Mouse (Mus musculus): ENCODE measurements around the gene Prdm16.

Gene Prdm16

DNA sequence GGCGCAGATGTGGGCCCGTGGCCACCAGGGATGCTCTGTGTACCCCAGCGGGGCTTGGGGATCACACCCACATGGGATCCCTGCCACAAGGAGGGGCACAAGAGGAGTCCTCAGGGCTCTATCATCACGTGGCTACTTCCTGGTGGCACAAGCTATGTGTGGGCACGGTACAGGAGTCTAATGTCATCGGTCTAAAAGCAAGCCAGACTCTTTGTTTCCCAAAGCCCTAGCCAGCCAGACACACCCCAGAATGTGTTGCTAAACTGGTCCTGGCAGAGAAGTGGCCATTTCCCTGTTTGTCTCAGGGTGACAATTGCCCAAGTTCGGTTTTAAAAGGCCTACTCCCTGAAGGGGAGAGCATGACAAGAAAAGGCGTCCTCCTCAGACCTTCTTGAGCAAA lies 303.4 kb downstream of the Prdm16 start:
- no peak for DNase-seq (ENCODE audit: low spot score)

DNA sequence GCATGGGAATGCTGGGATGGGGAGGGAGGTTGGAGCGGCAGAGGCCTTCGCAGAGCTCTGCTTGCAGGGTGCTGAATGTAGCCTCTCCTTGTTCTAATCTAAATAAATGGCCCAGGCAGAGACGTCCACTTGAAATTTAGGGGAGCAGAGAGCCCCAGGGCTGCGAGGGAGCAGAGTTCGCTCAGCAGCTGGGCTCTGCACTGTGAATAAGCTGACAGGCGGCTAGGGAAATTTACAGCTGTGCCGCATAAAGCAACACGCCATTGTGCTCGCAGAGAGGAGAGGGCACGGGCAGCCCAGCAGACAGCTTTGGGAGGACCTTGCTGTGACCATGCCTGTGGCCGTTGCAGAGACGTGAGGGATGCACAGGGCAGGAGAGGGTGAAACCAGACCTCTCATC lies 305.4 kb downstream of the Prdm16 start:
- DNase-seq (ENCODE audit: low spot score): no peak

DNA sequence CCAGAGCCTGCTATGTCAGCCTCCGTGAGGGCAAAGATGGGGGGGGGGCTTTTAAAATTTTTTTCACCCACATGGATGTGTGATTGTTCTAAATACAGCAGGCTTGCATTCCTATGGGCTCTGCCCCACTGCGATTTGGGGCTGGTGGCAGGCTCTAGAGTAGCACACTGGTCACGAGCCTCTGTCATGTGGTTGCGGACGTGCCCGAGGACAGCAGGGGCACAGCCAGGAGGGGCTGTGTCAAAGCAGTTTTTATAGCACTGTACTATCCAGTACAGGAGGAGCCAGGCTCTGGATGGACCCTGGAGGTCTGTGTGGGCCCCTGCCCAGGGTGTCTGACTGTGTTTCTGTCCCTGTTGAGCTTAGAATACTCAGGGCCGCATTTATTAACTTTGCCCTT lies 306.7 kb downstream of the Prdm16 start:
- no peak for DNase-seq (ENCODE audit: low spot score)

DNA sequence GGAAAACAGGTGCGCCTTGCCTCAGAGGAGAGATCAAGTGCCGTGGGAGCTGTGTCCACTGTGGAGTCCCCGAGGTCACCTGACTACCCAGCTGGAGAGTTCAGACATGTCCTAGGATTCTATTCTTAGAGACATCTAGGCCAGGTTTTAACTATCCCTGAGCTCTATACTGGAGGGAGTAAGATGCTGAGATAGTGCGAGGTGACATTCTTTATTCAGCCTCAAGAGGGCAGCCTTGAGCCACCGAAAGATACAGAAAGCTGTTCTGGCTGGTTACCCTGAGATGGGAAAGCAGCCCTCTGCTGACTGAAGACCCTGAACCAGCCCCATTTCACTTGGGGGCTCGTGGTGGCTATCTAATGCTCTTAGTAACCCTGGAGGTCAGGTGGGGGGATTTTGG lies 307.8 kb downstream of the Prdm16 start:
- peak; percentile 85 for DNase-seq (ENCODE audit: low spot score)

DNA sequence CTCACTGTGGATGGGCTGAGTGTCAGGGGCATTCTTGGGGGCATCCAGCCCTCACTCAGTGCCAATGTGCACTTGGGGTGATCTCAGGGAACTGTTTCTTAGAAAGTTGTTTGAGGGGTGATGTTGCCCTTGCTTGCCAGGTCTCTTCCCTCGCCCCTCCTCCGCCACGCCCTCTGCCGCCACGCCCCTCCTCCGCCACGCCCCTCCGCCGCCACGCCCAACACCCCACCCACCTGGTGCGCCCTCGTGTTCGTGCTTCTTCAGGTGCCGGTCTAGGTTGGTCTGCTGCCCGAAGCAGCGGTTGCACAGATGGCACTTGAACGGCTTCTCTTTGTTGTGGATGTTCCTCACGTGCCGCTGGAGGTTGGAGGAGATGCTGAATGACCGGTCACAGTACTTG lies 308.2 kb downstream of the Prdm16 start:
- DNase-seq (ENCODE audit: low spot score): no peak

DNA sequence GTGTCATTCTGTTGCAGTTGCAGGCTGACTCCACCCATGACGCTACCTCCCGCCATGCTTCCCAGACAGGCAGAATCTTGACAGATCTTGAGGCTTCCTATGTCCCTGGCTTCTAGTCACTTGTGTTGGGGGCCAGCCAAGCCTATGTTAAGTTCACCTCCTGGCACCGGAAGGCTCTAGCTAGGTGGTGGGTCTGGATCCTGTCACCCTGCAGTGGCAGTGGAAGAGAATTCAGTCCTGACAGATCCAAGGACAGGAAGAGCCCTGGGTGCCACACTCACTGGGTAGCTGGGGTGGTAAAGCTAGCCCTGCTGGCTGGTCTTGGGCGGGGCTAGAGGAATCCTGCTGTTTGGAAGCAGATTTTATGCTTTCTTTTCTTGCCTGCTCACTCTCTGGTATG lies 311.3 kb downstream of the Prdm16 start:
- DNase-seq (ENCODE audit: low spot score): no peak

DNA sequence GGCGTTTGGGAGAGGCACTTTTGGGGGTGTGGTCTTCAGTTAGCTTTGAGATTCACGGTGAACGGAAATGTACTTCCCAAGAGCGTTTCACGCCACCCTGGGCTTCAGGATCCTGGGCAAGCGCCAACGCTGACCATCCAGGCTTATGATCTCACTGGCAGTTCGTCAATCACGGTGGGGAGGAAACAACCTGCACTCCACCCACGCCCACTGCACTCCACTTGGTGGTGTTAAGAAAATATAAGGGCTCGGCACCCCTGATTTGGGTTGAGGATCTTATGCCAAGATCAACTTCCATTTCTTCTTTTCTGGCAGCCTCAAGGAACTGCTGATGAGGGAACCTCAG lies 323.1 kb downstream of the Prdm16 start:
- DNase-seq (ENCODE audit: low spot score): no peak

DNA sequence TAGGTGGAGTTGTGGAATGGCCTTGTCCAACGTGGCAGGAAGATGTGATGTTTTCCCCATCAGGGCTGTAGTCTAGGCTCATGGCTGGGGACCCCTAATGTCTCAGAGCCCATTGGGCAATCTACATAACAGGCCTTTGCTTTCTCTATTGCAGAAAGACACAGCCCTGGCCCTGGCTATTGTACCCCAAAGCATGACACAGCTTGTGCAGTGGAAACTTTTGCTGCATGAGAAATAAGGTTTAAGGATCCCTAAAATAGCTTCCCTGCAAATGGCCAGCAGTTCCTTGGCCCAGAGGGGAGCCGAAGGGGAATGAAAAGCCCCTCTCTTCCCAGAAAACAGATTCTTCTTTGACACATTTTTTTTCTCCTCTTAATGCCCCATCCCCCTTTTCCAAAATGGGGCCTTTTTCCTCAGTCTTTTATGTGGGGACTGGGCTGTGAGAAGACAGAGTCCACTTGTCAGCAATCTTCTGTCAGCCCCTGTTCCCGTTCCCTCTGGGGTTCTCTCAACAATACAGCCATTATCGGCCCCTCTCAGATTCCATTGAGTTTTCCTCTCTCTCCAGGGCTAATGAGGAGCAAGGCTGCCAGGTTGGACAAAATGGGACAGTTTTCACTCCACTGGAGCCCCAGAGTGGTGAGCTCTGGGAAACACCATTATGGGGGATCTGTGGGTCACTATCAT lies 323.6 kb downstream of the Prdm16 start:
- no peak for DNase-seq (ENCODE audit: low spot score)

DNA sequence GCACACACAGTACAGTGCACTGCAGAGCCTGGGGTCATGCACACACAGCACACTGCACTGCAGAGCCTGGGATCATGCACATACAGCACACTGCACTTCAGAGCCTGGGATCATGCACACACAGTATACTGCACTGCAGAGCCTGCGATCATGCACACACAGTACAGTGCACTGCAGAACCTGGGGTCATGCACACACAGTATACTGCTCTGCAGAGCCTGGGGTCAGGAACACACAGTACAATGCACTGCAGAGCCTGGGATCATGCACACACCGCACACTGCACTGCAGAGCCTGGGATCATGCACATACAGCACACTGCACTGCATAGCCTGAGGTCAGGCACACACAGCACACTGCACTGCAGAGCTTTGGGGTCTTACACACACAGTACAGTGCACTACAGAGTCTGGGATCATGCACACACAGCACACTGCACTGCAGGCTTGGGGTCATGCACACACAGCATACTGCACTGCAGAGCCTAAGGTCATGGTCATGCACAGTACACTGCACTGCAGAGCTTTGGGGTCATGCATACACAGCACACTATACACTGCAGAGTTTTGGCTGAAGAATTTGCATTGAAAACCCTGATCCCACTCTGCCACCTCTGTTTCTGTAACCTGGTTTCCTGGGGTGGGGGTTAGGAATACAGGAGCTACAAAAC lies 324.4 kb downstream of the Prdm16 start:
- DNase-seq (ENCODE audit: low spot score): no peak

DNA sequence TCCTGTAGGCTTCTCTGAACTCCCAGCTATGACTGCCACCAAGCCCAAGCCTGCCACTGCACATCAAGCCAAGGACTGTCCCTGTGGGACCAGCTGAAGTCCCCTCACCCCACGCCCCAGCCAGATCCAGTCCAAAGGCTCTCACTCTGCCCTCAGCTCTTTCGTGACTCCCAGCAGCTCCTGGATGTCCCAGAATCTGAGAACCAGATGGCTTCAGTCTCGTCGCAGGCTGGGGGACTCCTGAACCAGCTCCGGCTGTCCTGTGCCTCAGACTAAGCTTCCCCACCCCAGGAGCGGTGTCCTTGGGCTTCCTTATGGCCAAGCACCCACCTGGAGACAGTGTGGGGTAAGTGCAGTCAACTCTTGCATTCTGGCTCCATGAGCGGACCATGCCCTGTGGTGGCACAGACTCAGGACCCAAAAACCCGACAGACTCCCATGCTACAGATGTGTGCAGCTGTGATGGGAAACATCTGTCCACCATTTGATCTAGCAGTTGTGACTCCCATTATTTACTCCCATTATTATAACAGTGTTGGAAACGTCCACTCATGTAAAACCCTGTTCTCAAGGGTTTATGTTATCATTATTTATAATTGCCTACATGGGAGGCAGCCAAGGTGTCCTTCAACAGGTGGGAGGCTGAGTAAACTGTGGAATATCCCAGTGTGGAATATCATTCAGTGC lies 326.0 kb downstream of the Prdm16 start:
- DNase-seq (ENCODE audit: low spot score): no peak

DNA sequence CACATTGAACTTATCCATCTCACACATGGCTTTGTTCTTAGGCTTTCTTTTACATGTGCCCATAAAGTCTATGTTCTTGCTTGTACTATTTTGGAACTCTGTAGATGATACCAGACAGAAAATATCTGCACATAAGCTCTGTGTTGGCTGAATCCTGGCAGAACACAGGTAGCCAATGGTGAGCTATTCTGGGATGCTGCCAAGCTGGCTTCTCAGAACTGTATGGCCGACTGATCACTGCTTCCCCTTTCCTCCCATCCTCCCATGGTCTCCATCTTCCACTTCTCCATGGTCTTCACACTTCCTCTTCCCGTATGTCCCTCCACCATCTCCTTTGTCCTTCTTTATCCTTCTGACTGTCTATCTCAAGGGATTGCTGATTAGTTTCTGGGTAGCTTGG lies 327.5 kb downstream of the Prdm16 start:
- no peak for DNase-seq (ENCODE audit: low spot score)

DNA sequence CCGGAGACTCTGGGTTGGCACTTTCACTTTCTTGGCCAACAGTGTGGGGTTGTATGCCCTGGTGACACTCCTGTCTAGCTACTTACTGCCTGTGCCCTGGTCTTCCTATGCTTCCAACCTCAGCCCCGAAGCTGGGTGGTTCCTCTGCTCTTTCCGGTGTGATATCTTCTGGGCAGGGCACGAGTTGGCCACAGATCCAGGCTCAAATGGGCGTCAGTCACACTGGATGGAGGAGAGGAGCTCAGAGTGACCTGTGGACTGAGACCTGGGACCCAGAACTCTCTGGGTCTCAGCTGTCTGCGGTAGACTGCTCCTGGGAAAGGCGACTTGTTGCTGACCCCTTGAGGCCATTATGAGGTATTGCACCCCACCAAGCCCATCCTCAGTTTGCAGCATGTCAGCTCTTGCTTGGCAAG lies 335.2 kb downstream of the Prdm16 start, which contains the start of gene Arhgef16:
Arhgef16 (minus strand) TSS at position 211 of the 416 bp plus-strand sequence.
- no peak for DNase-seq (ENCODE audit: low spot score)

DNA sequence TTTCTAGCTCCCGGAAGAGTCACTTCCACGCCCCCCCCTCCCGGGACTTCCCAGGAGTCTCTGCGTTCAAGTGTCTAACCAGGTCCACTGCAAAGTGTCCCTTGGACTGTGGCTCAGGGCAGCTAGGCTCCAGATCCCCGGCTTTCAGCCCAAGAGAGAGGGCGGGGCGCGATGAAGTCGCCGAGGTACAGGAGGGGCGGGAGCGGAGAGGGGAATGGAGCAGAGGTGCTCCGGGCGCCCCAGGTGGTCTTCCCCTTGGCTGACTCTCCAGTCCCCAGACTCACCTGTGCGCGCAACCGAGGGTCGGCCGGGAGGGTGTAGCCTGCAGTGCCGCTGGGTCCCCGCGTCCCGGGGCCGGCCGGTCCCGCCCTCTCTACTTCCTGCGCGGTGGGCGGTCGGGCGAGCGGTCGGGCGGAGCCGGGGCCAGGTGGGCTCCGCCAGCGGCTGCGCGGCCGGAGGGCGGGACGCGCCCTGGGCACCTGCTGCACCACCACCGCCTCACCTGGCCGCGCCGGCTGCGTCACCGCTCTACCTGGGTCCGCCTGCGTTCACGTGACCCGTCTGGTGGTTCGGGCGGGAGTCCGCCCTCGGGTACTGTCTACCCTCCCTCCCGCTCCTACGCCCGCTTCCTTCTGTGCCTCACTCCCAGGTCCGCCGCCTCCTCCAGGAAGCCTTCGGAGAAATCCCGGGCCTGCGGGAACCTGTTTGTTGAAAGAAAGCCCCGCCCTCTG lies 337.0 kb downstream of the Prdm16 start:
- no peak for DNase-seq (ENCODE audit: low spot score)

DNA sequence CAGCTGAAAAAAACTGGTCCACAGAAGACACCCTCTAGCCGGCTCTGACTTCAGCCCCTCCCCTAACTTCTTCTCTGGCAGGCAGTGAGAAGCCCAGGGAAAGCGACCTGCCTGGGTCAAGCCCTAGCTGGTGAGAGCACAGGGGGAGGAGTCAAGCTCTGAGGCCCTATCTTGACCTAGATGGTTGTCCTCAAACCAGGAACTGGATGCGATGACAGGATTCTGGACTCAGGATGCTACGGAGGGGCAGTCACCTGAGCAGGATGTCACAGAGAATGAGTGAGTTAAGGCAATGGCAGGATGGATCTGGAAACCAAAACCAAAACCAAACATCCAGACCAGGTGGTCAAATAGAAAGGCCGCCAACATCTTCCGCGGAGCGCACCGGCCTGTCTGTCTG lies 338.9 kb downstream of the Prdm16 start:
- DNase-seq (ENCODE audit: low spot score): no peak

DNA sequence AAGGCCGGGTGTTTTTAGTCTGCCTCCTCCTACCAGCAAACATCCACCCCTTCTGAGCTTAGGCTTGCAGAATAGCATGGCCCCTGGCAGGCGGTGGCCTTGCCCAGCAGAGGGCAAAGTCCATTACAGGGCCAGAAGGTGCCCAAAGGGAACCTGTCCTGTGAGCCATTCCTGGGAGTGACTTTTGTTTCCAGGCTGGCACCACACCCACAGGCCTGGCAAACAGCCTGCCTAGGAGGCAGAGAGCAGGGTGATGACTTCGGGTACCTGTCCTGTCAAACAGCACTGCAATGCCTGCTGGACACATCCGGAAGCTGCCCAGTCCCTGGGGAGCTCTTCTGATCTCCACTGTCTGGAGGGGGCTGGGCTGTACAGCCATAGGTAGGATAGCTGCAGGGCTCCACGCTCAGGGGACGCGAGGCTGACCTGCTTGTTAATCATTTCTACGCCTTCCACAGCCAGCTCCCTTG lies 342.4 kb downstream of the Prdm16 start:
- no peak for DNase-seq (ENCODE audit: low spot score)

DNA sequence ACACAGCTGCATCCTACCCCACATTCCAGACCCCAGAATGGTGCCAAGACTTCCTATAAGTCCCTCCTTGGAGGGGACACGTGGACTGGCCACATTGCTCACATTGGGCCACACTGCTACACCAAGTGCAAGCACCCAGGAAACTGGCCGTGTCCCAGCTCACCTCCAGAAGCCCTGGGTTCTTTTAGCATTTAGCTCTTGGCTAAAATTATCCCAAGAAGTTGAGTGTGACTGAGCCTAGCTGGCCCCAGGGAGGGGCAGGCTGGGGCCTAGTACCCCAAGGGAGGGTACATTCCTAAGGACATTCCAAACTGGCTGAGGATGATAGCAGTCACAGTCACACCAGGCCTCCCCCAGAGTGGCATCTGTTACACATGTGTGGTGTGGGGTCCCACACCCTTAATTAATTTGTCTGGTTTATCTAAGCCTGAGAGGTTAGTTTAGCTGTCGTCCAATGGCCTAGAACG lies 342.9 kb downstream of the Prdm16 start:
- no peak for DNase-seq (ENCODE audit: low spot score)

DNA sequence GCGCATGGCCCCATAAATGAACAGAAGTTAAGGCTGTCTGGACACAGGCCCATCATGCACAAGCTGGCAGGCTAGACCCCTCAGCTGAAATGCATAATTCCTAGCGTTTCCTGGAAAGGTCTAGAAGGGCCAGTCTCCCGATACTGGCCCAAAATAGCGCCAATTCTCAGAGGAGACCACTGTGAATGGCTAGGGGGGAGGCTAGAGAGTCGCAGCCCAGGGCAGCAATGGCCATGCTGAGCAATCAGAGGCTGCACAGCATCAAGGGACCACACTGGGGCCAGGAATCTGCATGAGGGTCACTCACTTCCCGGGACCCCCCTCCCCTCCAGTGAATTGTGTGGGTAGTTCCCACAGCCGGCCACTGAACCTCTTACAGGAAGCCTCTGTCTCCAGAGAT lies 353.0 kb downstream of the Prdm16 start:
- DNase-seq (ENCODE audit: low spot score): no peak

DNA sequence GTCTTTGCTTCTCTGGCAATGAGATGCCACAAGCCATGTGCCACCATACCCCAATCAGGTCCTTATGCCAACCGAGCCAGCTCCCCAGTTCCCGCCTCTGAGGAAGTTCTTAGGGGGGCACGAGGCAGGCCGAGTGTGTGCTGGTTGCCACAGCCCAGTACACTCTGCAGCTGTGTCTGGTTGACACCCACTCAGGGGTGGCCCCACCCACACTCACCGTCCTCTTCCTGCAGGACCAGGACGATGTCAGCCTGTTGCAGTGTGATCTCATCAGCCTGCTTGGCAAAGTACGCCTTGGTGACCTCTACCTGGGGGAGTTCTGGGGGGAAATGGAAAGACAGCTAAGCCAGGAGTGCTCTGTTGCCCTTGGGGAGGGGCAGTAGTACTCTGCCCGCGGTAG lies 357.2 kb downstream of the Prdm16 start:
- no peak for DNase-seq (ENCODE audit: low spot score)

DNA sequence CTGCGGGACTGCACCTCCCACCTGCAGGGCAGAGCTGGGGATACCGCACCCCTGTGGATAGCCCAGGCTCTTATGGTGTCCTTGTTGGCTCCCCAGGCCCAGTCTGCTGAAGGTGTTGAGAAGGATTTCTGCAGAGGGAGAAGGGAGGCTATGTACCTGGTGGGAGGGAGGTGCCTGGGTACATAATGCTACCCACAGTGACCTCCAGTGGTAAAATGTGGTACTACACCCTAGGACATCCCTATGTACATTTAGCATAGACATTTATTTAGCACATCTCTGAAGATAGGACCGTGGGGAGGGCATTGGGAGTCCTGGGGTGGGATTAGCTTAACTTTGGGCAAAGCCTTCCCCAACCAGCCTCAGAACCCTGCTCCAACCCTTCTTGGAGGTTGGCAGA lies 363.7 kb downstream of the Prdm16 start:
- peak; percentile 47 for DNase-seq (ENCODE audit: low spot score)

DNA sequence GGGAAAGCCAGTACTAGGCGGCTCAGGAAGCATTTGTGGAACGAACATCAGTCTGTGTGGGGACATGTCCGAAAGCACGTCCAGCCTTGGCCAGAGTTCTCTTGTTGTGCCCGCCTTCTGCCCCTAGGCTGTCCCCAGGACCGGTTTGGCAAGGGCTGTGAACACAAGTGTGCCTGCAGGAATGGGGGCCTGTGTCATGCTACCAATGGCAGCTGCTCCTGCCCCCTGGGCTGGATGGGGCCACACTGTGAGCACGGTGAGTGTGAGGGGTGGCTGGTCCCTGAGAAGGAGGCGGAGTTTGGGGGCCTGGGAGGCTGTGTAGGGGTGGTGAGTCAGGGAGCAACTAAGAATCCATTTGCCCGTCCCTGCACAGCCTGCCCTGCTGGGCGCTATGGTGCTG lies 367.2 kb downstream of the Prdm16 start:
- DNase-seq (ENCODE audit: low spot score): no peak

DNA sequence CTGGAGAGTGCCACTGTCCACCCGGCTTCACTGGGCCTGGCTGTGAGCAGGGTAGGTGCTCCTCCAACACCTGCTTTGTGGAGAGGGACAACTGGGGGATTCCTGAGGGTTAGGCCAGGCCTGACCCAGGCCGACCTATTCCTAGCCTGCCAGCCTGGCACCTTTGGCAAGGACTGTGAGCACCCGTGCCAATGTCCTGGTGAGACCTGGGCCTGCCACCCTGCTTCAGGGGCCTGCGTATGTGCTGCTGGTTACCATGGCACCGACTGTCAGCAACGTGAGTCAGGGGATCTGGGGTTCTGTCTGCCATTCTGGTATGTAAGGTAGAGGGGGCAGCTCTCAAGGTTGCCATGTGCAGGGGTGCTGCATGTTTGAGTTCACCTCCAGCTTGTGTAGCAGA lies 369.2 kb downstream of the Prdm16 start:
- no peak for DNase-seq (ENCODE audit: low spot score)

Data from layer of hippocampus, adult 9-10 months (tissue).